Comparison of ENCODE assay signal across 16 mouse cellular contexts in the genomic region with DNA sequence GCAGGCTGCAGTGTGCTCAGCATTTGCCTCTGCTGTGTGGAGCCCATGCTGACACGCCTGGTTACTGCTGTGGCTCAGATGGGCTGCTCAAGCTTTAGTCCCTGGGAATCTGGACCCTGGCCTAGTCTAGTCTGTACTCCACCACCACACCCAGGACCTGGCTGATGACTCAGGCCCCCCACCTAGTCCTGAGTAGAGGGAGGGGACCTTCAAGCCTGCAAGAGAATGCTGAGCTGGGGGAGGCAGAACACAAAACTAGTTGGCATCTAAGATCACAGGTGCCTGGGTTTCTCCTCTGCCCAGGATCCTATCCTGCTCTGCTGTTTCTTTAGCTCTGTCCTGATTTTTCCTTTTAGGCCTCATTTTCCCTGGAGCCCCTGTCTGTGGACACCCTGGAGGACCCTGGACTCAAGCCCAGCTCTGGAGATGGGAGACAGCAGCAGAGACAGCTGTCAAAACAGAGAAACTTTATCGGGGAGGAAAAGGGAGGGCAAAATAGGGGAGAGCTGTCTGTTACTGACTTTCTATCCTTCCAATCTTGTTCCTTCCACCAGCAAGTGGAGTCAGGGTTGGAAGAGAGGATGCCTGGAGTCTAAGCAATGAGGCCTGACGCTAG. TPM values are rescaled to one million over a fixed set of nuclear protein-coding genes. Genes with fewer than 3 reads are reported as not detected.
DNase-seq lines count a peak whose midpoint lies in the region; ATAC-seq and TF ChIP-seq lines count a peak whose summit lies in the region.
"Had no signal": no experiment of that assay in that cellular context is flagged by ENCODE, and none has a peak within 500 bp of the region (broad histone marks: within the 10 kb centered on the region; RNA-seq: fewer than 3 reads in every experiment).

No protein-coding gene starts in this region.

- H3K9me3 ChIP-seq in lung, embryonic 16.5 days (ENCODE audit: control insufficient read depth, low read length): no peaks in the 10 kb centered on the region
- no peaks in the 10 kb centered on the region for H3K9me3 ChIP-seq in heart, embryonic 12.5 days (replicated peaks)
- H3K9me3 ChIP-seq: limb, embryonic 12.5 days; lung, embryonic 15.5 days; midbrain, embryonic 12.5 days had no signal

- H3K79me2 ChIP-seq in myocyte (ENCODE audit: control insufficient read depth, insufficient read depth): no peaks in the 10 kb centered on the region

- H3K4me2 ChIP-seq in lung, embryonic 16.5 days (ENCODE audit: low read depth, low read length): no peak overlapping the region
- H3K4me2 ChIP-seq in heart, embryonic 12.5 days: no peak overlapping the region
- peak overlapping the region; percentile 43 for H3K4me2 ChIP-seq in myocyte (ENCODE audit: low read depth)
- H3K4me2 ChIP-seq: limb, embryonic 12.5 days; lung, embryonic 15.5 days; midbrain, embryonic 12.5 days had no signal

- no peaks in the 10 kb centered on the region for H3K27me3 ChIP-seq in lung, embryonic 16.5 days (ENCODE audit: control insufficient read depth, insufficient read depth, low read depth, low read length)
- H3K27me3 ChIP-seq in heart, embryonic 12.5 days (replicated peaks): no peaks in the 10 kb centered on the region
- no peaks in the 10 kb centered on the region for H3K27me3 ChIP-seq in myocyte (ENCODE audit: control insufficient read depth, insufficient read depth, insufficient read length)
- H3K27me3 ChIP-seq: lung, embryonic 15.5 days had no signal

- H3K4me1 ChIP-seq in lung, embryonic 16.5 days (replicated peaks; ENCODE audit: control insufficient read depth, insufficient read depth, low read length): peaks cover 38% of the 10 kb centered on the region
- H3K4me1 ChIP-seq in heart, embryonic 12.5 days (replicated peaks): peaks cover 74% of the 10 kb centered on the region

- 0 out of 2 replicates have a peak overlapping the region, but pooled peaks have one; percentile 0 for H3K9ac ChIP-seq in lung, embryonic 16.5 days (ENCODE audit: low read length)
- H3K9ac ChIP-seq in heart, embryonic 12.5 days: 0 out of 2 replicates have a peak overlapping the region, but pooled peaks have one; percentile 9
- H3K9ac ChIP-seq: limb, embryonic 12.5 days; lung, embryonic 15.5 days; midbrain, embryonic 12.5 days had no signal

- WGBS in lung, embryonic 16.5 days: 56% methylated on average over 3 of the region's 3 CpGs
- WGBS in heart, embryonic 12.5 days: 55% methylated on average over 3 of the region's 3 CpGs

- H3K4me3 ChIP-seq in lung, embryonic 16.5 days (ENCODE audit: low read length): no peak overlapping the region
- H3K4me3 ChIP-seq in heart, embryonic 12.5 days: no peak overlapping the region
- no peak overlapping the region for H3K4me3 ChIP-seq in myocyte
- H3K4me3 ChIP-seq: limb, embryonic 12.5 days; lung, embryonic 15.5 days; midbrain, embryonic 12.5 days had no signal

- intact Hi-C loops in gastrocnemius, postnatal 14 days (cut with DNase I; ENCODE audit: low total_unique reads): loop anchor here (5.0 kb wide), 1 partner anchor 36 kb away; no protein-coding TSS in a partner anchor
- intact Hi-C loops in left cerebral cortex, postnatal 4 days (cut with DNase I): no loop called here

- ATAC-seq in lung, embryonic 16.5 days (ENCODE audit: low read depth): no peak
- no peak for ATAC-seq in heart, embryonic 12.5 days (ENCODE audit: insufficient number of reproducible peaks, low FRiP score)

- TF ChIP-seq POLR2A in myocyte (IDR thresholded peaks at IDR 0.05; ENCODE audit: insufficient read length, low read depth): no peak

- DNase-seq in gastrocnemius, postnatal 14 days: peak; percentile 48
- no peak for DNase-seq in gastrocnemius, postnatal 10 days
- DNase-seq in lung, postnatal 14 days: no peak
- no peak for DNase-seq in left cerebral cortex, postnatal 4 days
- DNase-seq in retina, embryonic 14.5 days (ENCODE audit: low spot score): no peak
- DNase-seq: adrenal gland, adult 2 months; kidney, adult 2 months; thymus, postnatal 14 days had no signal

- no peak overlapping the region for H3K27ac ChIP-seq in lung, embryonic 16.5 days (ENCODE audit: low read length)
- H3K27ac ChIP-seq in heart, embryonic 12.5 days (ENCODE audit: poor library complexity, severe bottlenecking): peak overlapping the region; percentile 21; the same call in 1 of the 2 replicates
- H3K27ac ChIP-seq: limb, embryonic 12.5 days; lung, embryonic 15.5 days; midbrain, embryonic 12.5 days had no signal

- H3ac ChIP-seq in myocyte (ENCODE audit: control insufficient read depth, insufficient read length): no peak overlapping the region

- H3K36me3 ChIP-seq in lung, embryonic 16.5 days (ENCODE audit: control insufficient read depth, insufficient read depth, low read length): 0 out of 2 replicates have a peak, but pooled peaks cover 6% of the 10 kb centered on the region
- H3K36me3 ChIP-seq in heart, embryonic 12.5 days: peaks cover 26% of the 10 kb centered on the region
- peaks cover 5% of the 10 kb centered on the region for H3K36me3 ChIP-seq in myocyte (ENCODE audit: control insufficient read depth, insufficient read depth)

TF ChIP-seq in myocyte, 11 proteins besides CTCF, POLR2A, EP300 and RAD21:
- TF ChIP-seq CEBPB (IDR thresholded peaks at IDR 0.05; ENCODE audit: insufficient read depth, poor library complexity, severe bottlenecking): no peak
- TF ChIP-seq TCF12 (IDR thresholded peaks at IDR 0.05; ENCODE audit: insufficient read depth, poor library complexity, severe bottlenecking): peak; percentile 53
- TF ChIP-seq REST (IDR thresholded peaks at IDR 0.05; ENCODE audit: insufficient read depth, insufficient read length): no peak
- no peak for TF ChIP-seq MAX (IDR thresholded peaks at IDR 0.05; ENCODE audit: low read depth)
- TF ChIP-seq MYOD1 (IDR thresholded peaks at IDR 0.05; ENCODE audit: control insufficient read depth in 1 of 3, insufficient read length in 2 of 3, low read depth in 2 of 3): peak; percentile 61 to 78 (median 76)
- TF ChIP-seq MYOG (IDR thresholded peaks at IDR 0.05; ENCODE audit: control insufficient read depth in 1 of 3, insufficient read depth in 1 of 3, insufficient read length in 2 of 3, low read depth in 2 of 3): peak in 2 of 3 experiments; percentile 42 to 54

RNA-seq across cellular contexts. Expression of a gene that starts 7.9 kb away (rescaled TPM):
- total RNA-seq in gastrocnemius, postnatal 14 days (2021): not detected
- total RNA-seq in gastrocnemius, postnatal 10 days (2021): under 1 TPM in 1 of 2 experiments, not detected in 1; 0.14 TPM
- polyA plus RNA-seq in lung, embryonic 16.5 days (2015; fragmentation: Nextera tagmentation; extraction: Ambion mirVana): 0.44 TPM in 1 of 2 replicates, not detected in the other
- 0.17 and 0.29 TPM in 2 replicates for polyA plus RNA-seq in heart, embryonic 12.5 days (2016; fragmentation: Nextera tagmentation; extraction: Ambion mirVana)
- polyA plus RNA-seq in myocyte (2012; fragmentation: generic; extraction: Trizol): 0.05 TPM
- under 1 TPM; 0.44 to 0.46 TPM for total RNA-seq in left cerebral cortex, postnatal 4 days (2021)
- total RNA-seq: adrenal gland, adult 2 months; common myeloid progenitor, adult 5-6 weeks; neutrophil, adult 5-6 weeks had no signal

RNA-seq across cellular contexts. Expression of a gene that starts 21.6 kb away (rescaled TPM):
- total RNA-seq in gastrocnemius, postnatal 14 days (2021): 10 to 100 TPM; 31.3 to 32.1 TPM
- total RNA-seq in gastrocnemius, postnatal 10 days (2021): 10 to 100 TPM; 39.3 to 45.7 TPM
- 7.6 and 8.6 TPM in 2 replicates for polyA plus RNA-seq in lung, embryonic 16.5 days (2015; fragmentation: Nextera tagmentation; extraction: Ambion mirVana)
- polyA plus RNA-seq in heart, embryonic 12.5 days (2016; fragmentation: Nextera tagmentation; extraction: Ambion mirVana): 9.2 and 10.3 TPM in 2 replicates
- polyA plus RNA-seq in myocyte (2012; fragmentation: generic; extraction: Trizol): 35.6 TPM
- 10 to 100 TPM; 47.8 to 52.7 TPM for total RNA-seq in left cerebral cortex, postnatal 4 days (2021)

RNA-seq across cellular contexts. Expression of a gene that starts 45.8 kb away (rescaled TPM):
- total RNA-seq in gastrocnemius, postnatal 14 days (2021): 10 to 100 TPM; 38.0 to 38.5 TPM
- total RNA-seq in gastrocnemius, postnatal 10 days (2021): 10 to 100 TPM; 45.3 to 51.4 TPM
- 282 and 290 TPM in 2 replicates for polyA plus RNA-seq in lung, embryonic 16.5 days (2015; fragmentation: Nextera tagmentation; extraction: Ambion mirVana)
- polyA plus RNA-seq in heart, embryonic 12.5 days (2016; fragmentation: Nextera tagmentation; extraction: Ambion mirVana): 166 TPM in 2 replicates
- 172 TPM for polyA plus RNA-seq in myocyte (2012; fragmentation: generic; extraction: Trizol)
- 100 to 1,000 TPM; 105 to 107 TPM for total RNA-seq in left cerebral cortex, postnatal 4 days (2021)

RNA-seq across cellular contexts. Expression of a gene that starts 48.3 kb away (rescaled TPM):
- 10 to 100 TPM; 22.5 to 25.7 TPM for total RNA-seq in gastrocnemius, postnatal 14 days (2021)
- total RNA-seq in gastrocnemius, postnatal 10 days (2021): 10 to 100 TPM; 27.6 to 40.5 TPM
- polyA plus RNA-seq in lung, embryonic 16.5 days (2015; fragmentation: Nextera tagmentation; extraction: Ambion mirVana): 38.8 and 42.3 TPM in 2 replicates
- 111 and 115 TPM in 2 replicates for polyA plus RNA-seq in heart, embryonic 12.5 days (2016; fragmentation: Nextera tagmentation; extraction: Ambion mirVana)
- polyA plus RNA-seq in myocyte (2012; fragmentation: generic; extraction: Trizol): 162 TPM
- total RNA-seq in left cerebral cortex, postnatal 4 days (2021): 1 to 10 TPM; 7.4 to 7.6 TPM
